8 mouse cellular contexts compared by ENCODE assay signal in the genomic region with DNA sequence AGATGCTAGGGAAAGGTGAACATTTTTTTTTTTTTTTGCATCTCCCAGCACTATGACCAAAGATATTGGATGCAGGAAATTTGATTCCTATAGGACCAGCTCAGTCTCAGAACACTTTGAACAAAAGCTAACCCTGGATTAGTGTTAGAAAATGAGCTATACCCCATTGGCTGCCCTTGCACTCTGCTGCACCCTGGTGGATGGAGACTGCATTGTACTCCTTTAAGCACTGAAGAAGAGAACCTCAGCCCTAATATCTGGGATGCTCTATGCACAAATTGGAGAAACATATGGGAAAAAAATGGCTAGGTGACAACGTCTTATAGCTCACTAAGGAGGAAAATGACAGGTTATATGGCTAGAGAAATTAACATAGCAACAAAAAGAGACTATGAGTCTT.
A peak's percentile ranks its signal among the peaks of the same experiment; 100 is the strongest.
DNase-seq lines count a peak whose midpoint lies in the region; ATAC-seq lines count a peak whose summit lies in the region.

No protein-coding gene starts in this region.

- no peak for ATAC-seq in inflammation-experienced regulatory T-cells, adult 6 months

- intact Hi-C loops in heart, postnatal 25 days (cut with DNase I) = no loop called here

- DNase-seq in heart, adult 11 months = peak; percentile 11
- DNase-seq in heart, adult 8-10 months (ENCODE audit: low spot score) = no peak
- peak; percentile 15 for DNase-seq in right cerebral cortex, postnatal 4 days
- no peak for DNase-seq in right cerebral cortex, postnatal 36 days (ENCODE audit: low spot score in 2 of 2)
- DNase-seq in embryo, embryonic 11 days = peak; percentile 34
- peak; percentile 3 for DNase-seq in naive thymus-derived CD4-positive, alpha-beta T cell, adult 2 months (ENCODE audit: low read depth)
- DNase-seq in heart, postnatal 25 days (ENCODE audit: low spot score) = no peak

Comparison
In these comparisons a context has a peak if more than half of its experiments do, and no peak if none do; other contexts are left out.
1. DNase-seq: peak in heart, adult 11 months (single experiment), right cerebral cortex, postnatal 4 days (single experiment), embryo, embryonic 11 days (single experiment) and naive thymus-derived CD4-positive, alpha-beta T cell, adult 2 months (single experiment); none in heart, adult 8-10 months (single experiment), right cerebral cortex, postnatal 36 days (0 of 2) and heart, postnatal 25 days (single experiment).